Mouse (Mus musculus) stomach, postnatal 0 days (tissue): ENCODE measurements at regions not wholly inside any gene's neighbourhood (a gene's known extent, or its start where the extent isn't known, plus 50 kb on each side); places are given as distances from the start of the nearest gene placed in this dataset.

Experiments
- CTCF ChIP-seq: IDR thresholded peaks from 2 replicates; pipeline ENCODE4 v1.5.1; 2016; ENCODE audit warnings: antibody characterized with exemption, low read depth, mild to moderate bottlenecking, moderate library complexity
- EP300 ChIP-seq: optimal IDR thresholded peaks from 2 replicates; pipeline ENCODE3; 2016; ENCODE audit warnings: antibody characterized with exemption

- TF ChIP-seq CTCF (no peak), EP300 (no peak)
These were observed 138.9 kb upstream of the Ddit4l start for GRCm38 (mm10) chr3:137482546-137482945.
